Mouse (Mus musculus): ENCODE measurements around the gene Lrrc31.
"Not testable (repeated sequence)": the region's sequence is repeated elsewhere in the genome, so short reads cannot be mapped to it uniquely, and the experiment has no call there.

Gene Lrrc31

GRCm38 (mm10) chr3:30699711-30700505, at the start of gene Lrrc31:
Lrrc31 (minus strand) TSS chr3:30699843.
- not testable (repeated sequence) for DNase-seq (ENCODE audit: low spot score)

DNA sequence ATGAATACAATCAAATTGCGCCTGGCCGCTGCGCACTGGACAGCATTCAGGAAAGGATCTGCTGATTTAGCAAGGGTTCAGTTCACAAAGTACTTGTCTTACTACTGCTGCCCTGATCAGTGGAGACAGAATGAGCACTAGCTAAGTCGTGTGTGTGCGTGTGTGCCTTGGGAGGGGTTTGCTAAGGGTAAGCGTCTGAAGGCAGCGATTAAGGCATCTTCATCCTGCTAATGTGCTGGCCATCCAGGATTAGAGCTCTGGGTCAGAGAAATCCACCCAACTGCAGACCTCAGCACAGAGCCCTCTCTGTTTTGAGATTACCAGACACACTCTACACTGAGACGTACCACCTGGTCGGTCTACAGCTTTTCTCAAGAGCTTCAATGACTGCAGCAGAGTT, 48.7 kb upstream of the Lrrc31 start:
- no peak for DNase-seq (ENCODE audit: low spot score)

- DNase-seq (ENCODE audit: low spot score) = no peak
These were observed 46.4 kb upstream of the Lrrc31 start, which contains the start of gene Samd7 for GRCm38 (mm10) chr3:30746006-30746405. Samd7 (plus strand) TSS chr3:30746293.

DNA sequence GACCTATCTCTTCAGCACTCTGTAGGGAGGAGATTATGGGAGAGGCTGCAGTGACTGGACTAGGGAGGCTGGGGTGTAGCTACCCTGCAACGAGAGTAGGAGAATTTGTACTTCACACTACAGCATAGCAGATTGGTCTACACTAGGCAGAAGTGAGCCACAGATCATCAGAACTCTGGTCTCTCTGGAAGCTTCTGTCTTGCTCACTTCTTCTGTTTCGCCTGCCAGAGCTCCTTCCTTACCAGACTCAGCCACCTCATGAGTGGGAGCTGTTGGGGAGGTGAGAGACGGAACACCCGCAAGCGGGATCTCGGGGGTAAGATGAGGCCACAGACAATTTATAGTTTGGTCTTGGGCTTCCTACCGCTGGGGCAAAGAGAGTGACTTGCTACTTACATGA, 43.2 kb upstream of the Lrrc31 start:
- no peak for DNase-seq (ENCODE audit: low spot score)

GRCm38 (mm10) chr3:30741306-30741705, 41.7 kb upstream of the Lrrc31 start:
- DNase-seq (ENCODE audit: low spot score) = no peak

DNA sequence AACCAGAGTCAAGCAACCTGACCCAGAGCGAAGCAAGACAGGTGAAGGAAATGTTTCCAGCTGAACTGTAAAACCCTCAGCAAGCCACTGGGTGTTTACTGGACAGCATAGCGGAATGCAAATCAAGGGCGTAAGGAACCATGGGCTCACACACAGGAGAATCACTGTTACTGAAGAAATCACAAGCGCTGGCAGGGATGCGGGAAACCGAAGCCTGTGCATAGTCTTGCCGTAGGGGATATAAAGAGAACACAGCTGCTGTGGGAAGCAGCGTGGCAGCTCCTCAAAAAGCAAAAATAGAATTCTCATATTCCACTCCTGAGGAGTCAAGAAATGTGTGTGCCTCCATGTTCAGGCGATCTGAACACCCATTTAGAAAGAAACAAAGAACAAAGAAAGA, 37.2 kb upstream of the Lrrc31 start:
- no peak for DNase-seq (ENCODE audit: low spot score)

DNA sequence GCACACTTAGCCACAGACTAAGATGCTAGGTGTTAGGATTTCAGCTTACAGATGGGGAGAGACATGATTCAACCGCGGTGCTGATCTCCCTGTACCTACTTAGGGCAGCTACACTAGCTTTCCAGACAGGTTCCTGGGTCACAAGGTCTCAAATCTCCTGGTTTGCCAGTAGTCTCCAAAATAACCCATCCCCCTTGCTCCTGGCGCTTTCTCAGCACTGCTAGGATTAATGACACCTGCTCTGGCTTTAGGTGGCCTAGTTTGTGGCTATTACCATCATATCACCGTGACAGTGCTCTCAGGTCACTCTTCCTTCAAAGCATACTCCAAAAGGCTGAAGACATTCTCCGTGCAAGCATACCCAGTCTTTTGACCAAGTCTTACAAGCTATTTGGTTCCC, 29.4 kb upstream of the Lrrc31 start:
- no peak for DNase-seq (ENCODE audit: low spot score)

DNA sequence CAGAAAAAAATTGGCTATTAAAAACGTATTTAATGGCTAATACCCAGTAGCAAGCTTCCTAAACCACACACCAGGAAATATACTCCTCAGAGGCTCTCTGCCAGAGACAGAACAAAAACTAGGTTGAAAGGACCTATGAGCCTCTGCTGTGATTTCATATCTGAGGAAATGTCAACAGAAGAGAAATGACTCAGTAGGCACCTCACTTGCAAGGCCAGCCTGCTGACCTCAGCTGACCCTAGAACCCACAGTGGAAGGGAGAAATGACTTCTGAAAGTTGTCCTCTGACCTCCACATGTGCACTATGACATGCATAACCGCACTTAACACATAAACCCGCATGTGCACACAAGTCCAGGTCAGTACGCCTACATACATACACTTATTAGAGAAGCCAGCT, 27.6 kb upstream of the Lrrc31 start:
- no peak for DNase-seq (ENCODE audit: low spot score)

- no peak for DNase-seq (ENCODE audit: low spot score)
These were observed 25.9 kb upstream of the Lrrc31 start for GRCm38 (mm10) chr3:30725514-30725913.

DNA sequence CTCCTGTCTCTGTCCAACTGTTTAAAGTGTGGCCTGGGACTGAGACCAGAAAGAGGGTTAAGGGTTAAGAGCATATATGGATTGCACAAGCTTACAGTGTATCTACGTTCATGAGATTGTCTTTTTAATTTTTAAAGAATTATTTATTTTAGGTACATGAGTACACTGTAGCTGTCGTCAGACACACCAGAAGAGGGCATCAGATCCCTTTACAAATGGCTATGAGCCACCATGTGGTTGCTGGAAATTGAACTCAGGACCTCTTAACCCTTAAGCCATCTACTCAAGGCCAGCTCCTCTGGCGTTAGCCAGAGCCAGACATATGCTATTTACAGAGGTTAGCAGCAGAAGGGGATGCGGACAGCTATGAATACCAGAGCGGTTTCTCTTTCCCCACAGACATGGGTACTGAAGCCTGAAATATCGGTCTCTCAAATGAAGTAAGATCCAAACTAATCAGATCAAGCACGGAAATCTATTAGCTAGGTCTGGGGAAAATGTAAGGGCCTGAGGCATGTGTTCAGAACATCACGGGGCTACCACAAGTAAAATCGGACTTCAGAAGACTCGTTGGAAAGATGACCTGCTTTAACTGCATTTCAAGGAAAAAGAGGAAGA, 25.3 kb upstream of the Lrrc31 start:
- DNase-seq (ENCODE audit: low spot score) = no peak

GRCm38 (mm10) chr3:30724105-30724824, 24.6 kb upstream of the Lrrc31 start:
- no peak for DNase-seq (ENCODE audit: low spot score)

- no peak for DNase-seq (ENCODE audit: low spot score)
These were observed 23.5 kb upstream of the Lrrc31 start for GRCm38 (mm10) chr3:30723179-30723578.

- no peak for DNase-seq (ENCODE audit: low spot score)
These were observed 22.8 kb upstream of the Lrrc31 start for GRCm38 (mm10) chr3:30722461-30722860.

- DNase-seq (ENCODE audit: low spot score) = no peak
These were observed 22.4 kb upstream of the Lrrc31 start for GRCm38 (mm10) chr3:30722036-30722435.

DNA sequence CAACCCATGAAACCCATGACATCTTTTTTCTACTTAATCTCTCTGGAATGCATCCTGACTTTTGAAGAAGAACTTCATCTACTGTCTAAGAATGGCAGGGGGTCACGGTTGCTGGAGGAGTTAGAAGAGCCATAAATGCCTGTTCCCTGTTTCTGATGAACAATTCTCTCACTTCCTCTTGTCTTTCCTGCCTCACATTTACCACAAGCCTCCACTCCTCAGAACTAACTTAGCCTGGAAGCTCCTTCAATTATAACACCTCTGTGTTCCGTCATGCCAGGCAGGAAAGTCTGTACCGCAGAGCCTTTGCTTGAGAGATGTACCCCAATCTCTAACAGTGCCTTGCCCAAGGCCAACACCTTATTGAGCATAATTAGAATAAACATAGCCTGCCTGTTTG, 19.0 kb upstream of the Lrrc31 start:
- DNase-seq (ENCODE audit: low spot score) = no peak

- DNase-seq (ENCODE audit: low spot score) = no peak
These were observed 13.7 kb upstream of the Lrrc31 start for GRCm38 (mm10) chr3:30713334-30713733.

DNA sequence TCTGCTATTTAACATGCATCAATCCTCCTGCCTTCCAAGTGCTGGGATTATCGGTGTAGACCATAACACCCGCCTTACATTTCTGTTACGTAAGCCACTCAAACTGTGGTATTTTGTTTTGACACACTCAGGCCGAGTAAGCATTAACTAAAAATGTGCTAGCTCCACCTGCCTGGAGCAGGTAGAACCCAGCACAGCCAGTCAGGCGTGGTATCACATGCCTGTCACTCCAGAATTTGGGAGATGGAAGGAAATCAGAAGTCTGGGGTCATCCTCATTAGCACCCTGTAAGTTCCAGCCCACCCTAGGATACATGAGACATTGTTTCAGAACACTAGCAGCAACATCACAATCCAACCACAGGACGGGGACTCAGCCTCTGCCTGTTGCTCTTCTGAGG, 10.5 kb upstream of the Lrrc31 start:
- no peak for DNase-seq (ENCODE audit: low spot score)

GRCm38 (mm10) chr3:30706614-30707276, 7.1 kb upstream of the Lrrc31 start:
- DNase-seq (ENCODE audit: low spot score) = no peak

- no peak for DNase-seq (ENCODE audit: low spot score)
These were observed 6.3 kb upstream of the Lrrc31 start for GRCm38 (mm10) chr3:30705977-30706376.

GRCm38 (mm10) chr3:30697891-30698290, 1.8 kb downstream of the Lrrc31 start:
- DNase-seq (ENCODE audit: low spot score) = no peak

- peak; percentile 50 for DNase-seq (ENCODE audit: low spot score)
These were observed 3.3 kb downstream of the Lrrc31 start for GRCm38 (mm10) chr3:30696346-30696745.

DNA sequence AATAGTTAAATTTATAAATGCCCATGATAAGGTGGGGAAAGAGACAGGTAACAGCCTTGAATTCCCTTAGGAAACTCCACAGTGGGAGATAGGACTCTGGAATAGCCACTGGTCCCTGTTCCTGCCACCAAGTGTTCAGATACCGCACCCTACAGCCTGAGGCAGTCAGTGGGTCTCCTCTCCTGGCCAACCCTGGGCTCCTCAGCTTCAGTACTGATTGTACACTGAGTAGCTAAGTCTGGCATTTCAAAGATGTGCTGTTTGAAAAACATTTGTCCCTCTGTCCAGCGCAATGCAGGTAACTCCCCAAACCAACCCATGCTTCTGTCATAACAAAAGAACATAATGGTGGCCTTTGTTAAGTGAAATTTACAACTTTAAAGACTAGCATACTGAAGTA, 4.0 kb downstream of the Lrrc31 start:
- DNase-seq (ENCODE audit: low spot score) = no peak

Data from urinary bladder, postnatal 25 days (tissue).